Mouse (Mus musculus) midbrain, embryonic 12.5 days (tissue): ENCODE measurements around the gene Ush2a. TPM values are rescaled to one million over a fixed set of nuclear protein-coding genes. Genes with fewer than 3 reads are reported as not detected.
A peak's percentile ranks its signal among the peaks of the same experiment; 100 is the strongest.

ENCODE experiments used
- ATAC-seq: fragments of 200-750 bp; cut with Nextera tagmentation; 2 replicates; pipeline ENCODE4 v1.8.0; 2017; ENCODE audit warnings: low read depth, moderate TSS enrichment, moderate library complexity; ENCODE audit not compliant: low FRiP score
- H3K27ac ChIP-seq: fragments of 300-500 bp; sonication (generic); replicated peaks from 2 replicates; pipeline ENCODE4 v1.5.1; 2016; ENCODE audit warnings: mild to moderate bottlenecking
- H3K27me3 ChIP-seq: fragments of 300-500 bp; sonication (generic); 2 replicates; pipeline ENCODE4 v1.6.1; 2016; ENCODE audit warnings: mild to moderate bottlenecking
- H3K36me3 ChIP-seq: fragments of 300-500 bp; sonication (generic); 2 replicates; pipeline ENCODE4 v1.6.1; 2016
- H3K4me1 ChIP-seq: fragments of 300-500 bp; sonication (generic); 2 replicates; pipeline ENCODE4 v1.6.1; 2016
- H3K4me2 ChIP-seq: fragments of 300-500 bp; sonication (generic); replicated peaks from 2 replicates; pipeline ENCODE4 v1.6.1; 2016; ENCODE audit warnings: mild to moderate bottlenecking, moderate library complexity
- H3K4me3 ChIP-seq: fragments of 300-500 bp; sonication (generic); 2 replicates; pipeline ENCODE4 v1.5.1; 2016; ENCODE audit warnings: mild to moderate bottlenecking
- H3K9ac ChIP-seq: fragments of 300-500 bp; sonication (generic); replicated peaks from 2 replicates; pipeline ENCODE4 v1.6.1; 2016; ENCODE audit warnings: mild to moderate bottlenecking, moderate library complexity
- H3K9me3 ChIP-seq: fragments of 300-500 bp; sonication (generic); 2 replicates; pipeline ENCODE4 v1.6.1; 2016; ENCODE audit warnings: mild to moderate bottlenecking
- WGBS: fragments of 180-500 bp; shearing (Covaris S2); methylation state at CpG from one replicate; pipeline ENCODE4 v1.1.7; 2016; 5-methylcytosine and 5-hydroxymethylcytosine counted together
- polyA plus RNA-seq: library from polyadenylated mRNA; unstranded; fragments of >200 nt; fragmentation: Nextera tagmentation; extraction: Ambion mirVana; gene quantifications from 2 replicates; pipeline ENCODE4 v1.2.1, GENCODE M21; 2016

Gene Ush2a
- polyA plus RNA-seq, 1 experiment from 2014 or later: 0.14 TPM

GRCm38 (mm10) chr1:188390080-188390479 is 128.3 kb downstream of the Ush2a start:
- 74% methylated on average over 6 of the region's 6 CpGs for WGBS
- H3K36me3 ChIP-seq: no peaks in the 10 kb centered on the region
- H3K4me1 ChIP-seq: no peaks in the 10 kb centered on the region
- H3K27me3 ChIP-seq: peaks cover 2% of the 10 kb centered on the region; the same call in 1 of the 2 replicates
- H3K9me3 ChIP-seq: no peaks in the 10 kb centered on the region
- H3K4me3 ChIP-seq: no peak overlapping the region
- H3K4me2 ChIP-seq: no peak overlapping the region
- no peak for ATAC-seq
- H3K9ac ChIP-seq: no peak overlapping the region
- H3K27ac ChIP-seq: no peak overlapping the region

GRCm38 (mm10) chr1:188407176-188407575 is 145.4 kb downstream of the Ush2a start:
- ATAC-seq: no peak
- H3K27ac ChIP-seq: no peak overlapping the region
- H3K27me3 ChIP-seq: no peaks in the 10 kb centered on the region
- H3K9me3 ChIP-seq: no peaks in the 10 kb centered on the region
- H3K4me2 ChIP-seq: no peak overlapping the region
- no peak overlapping the region for H3K4me3 ChIP-seq
- H3K4me1 ChIP-seq: no peaks in the 10 kb centered on the region
- no peak overlapping the region for H3K9ac ChIP-seq
- 93% methylated on average over 4 of the region's 4 CpGs for WGBS
- no peaks in the 10 kb centered on the region for H3K36me3 ChIP-seq

- Histone ChIP-seq H3K9ac (no peak overlapping the region), H3K4me1 (no peaks in the 10 kb centered on the region), H3K27me3 (no peaks in the 10 kb centered on the region), H3K9me3 (no peaks in the 10 kb centered on the region), H3K4me3 (no peak overlapping the region), H3K27ac (no peak overlapping the region), H3K4me2 (no peak overlapping the region), H3K36me3 (no peaks in the 10 kb centered on the region)
- no peak for ATAC-seq
- 88% methylated on average over 8 of the region's 8 CpGs for WGBS
Measured at GRCm38 (mm10) chr1:188407613-188408386, 146.0 kb downstream of the Ush2a start.

- Histone ChIP-seq H3K27me3 (no peaks in the 10 kb centered on the region), H3K4me3 (no peak overlapping the region), H3K9me3 (no peaks in the 10 kb centered on the region), H3K4me1 (no peaks in the 10 kb centered on the region), H3K36me3 (no peaks in the 10 kb centered on the region), H3K4me2 (no peak overlapping the region), H3K9ac (no peak overlapping the region), H3K27ac (no peak overlapping the region)
- WGBS: 84% methylated on average over 3 of the region's 3 CpGs
- ATAC-seq: no peak
Measured at GRCm38 (mm10) chr1:188410547-188410946, 148.7 kb downstream of the Ush2a start.

GRCm38 (mm10) chr1:188420543-188420942 is 158.7 kb downstream of the Ush2a start:
- H3K27me3 ChIP-seq: no peaks in the 10 kb centered on the region
- H3K9me3 ChIP-seq: no peaks in the 10 kb centered on the region
- H3K4me3 ChIP-seq: no peak overlapping the region
- no peaks in the 10 kb centered on the region for H3K36me3 ChIP-seq
- H3K4me1 ChIP-seq: no peaks in the 10 kb centered on the region
- 78% methylated on average over 2 of the region's 2 CpGs for WGBS
- H3K4me2 ChIP-seq: no peak overlapping the region
- ATAC-seq: no peak
- no peak overlapping the region for H3K9ac ChIP-seq
- H3K27ac ChIP-seq: no peak overlapping the region

- ATAC-seq: no peak
- Histone ChIP-seq H3K27ac (no peak overlapping the region), H3K4me1 (peaks cover 3% of the 10 kb centered on the region; the same call in 1 of the 2 replicates), H3K4me2 (no peak overlapping the region), H3K9me3 (no peaks in the 10 kb centered on the region), H3K27me3 (no peaks in the 10 kb centered on the region), H3K9ac (no peak overlapping the region), H3K4me3 (no peak overlapping the region), H3K36me3 (no peaks in the 10 kb centered on the region)
- 87% methylated on average over 6 of the region's 6 CpGs for WGBS
Measured at GRCm38 (mm10) chr1:188428172-188428571, 166.3 kb downstream of the Ush2a start.

- Histone ChIP-seq H3K4me3 (no peak overlapping the region), H3K27ac (no peak overlapping the region), H3K9ac (no peak overlapping the region), H3K9me3 (no peaks in the 10 kb centered on the region), H3K36me3 (no peaks in the 10 kb centered on the region), H3K27me3 (no peaks in the 10 kb centered on the region), H3K4me1 (peaks cover 3% of the 10 kb centered on the region; the same call in 1 of the 2 replicates), H3K4me2 (no peak overlapping the region)
- 79% methylated on average over 3 of the region's 3 CpGs for WGBS
- no peak for ATAC-seq
Measured at GRCm38 (mm10) chr1:188430689-188431088, 168.9 kb downstream of the Ush2a start.

GRCm38 (mm10) chr1:188447964-188448363 is 186.1 kb downstream of the Ush2a start:
- ATAC-seq: no peak
- H3K9me3 ChIP-seq: no peaks in the 10 kb centered on the region
- H3K27me3 ChIP-seq: no peaks in the 10 kb centered on the region
- H3K4me2 ChIP-seq: no peak overlapping the region
- H3K27ac ChIP-seq: no peak overlapping the region
- H3K4me3 ChIP-seq: no peak overlapping the region
- no peaks in the 10 kb centered on the region for H3K36me3 ChIP-seq
- H3K4me1 ChIP-seq: no peaks in the 10 kb centered on the region
- 80% methylated on average over 5 of the region's 5 CpGs for WGBS
- H3K9ac ChIP-seq: no peak overlapping the region

GRCm38 (mm10) chr1:188456466-188457175 is 194.8 kb downstream of the Ush2a start:
- Histone ChIP-seq H3K9ac (no peak overlapping the region), H3K9me3 (no peaks in the 10 kb centered on the region), H3K4me3 (no peak overlapping the region), H3K36me3 (no peaks in the 10 kb centered on the region), H3K27ac (no peak overlapping the region), H3K4me1 (peaks cover 12% of the 10 kb centered on the region; the same call in 1 of the 2 replicates), H3K27me3 (no peaks in the 10 kb centered on the region), H3K4me2 (no peak overlapping the region)
- WGBS: 57% methylated on average over 13 of the region's 13 CpGs
- ATAC-seq: peak; percentile 34; the same call in 1 of the 2 replicates

GRCm38 (mm10) chr1:188457221-188458008 is 195.6 kb downstream of the Ush2a start:
- H3K9ac ChIP-seq: no peak overlapping the region

GRCm38 (mm10) chr1:188461203-188461602 is 199.4 kb downstream of the Ush2a start:
- Histone ChIP-seq H3K4me2 (no peak overlapping the region), H3K4me1 (peaks cover 12% of the 10 kb centered on the region; the same call in 1 of the 2 replicates), H3K9me3 (no peaks in the 10 kb centered on the region), H3K27me3 (no peaks in the 10 kb centered on the region), H3K4me3 (no peak overlapping the region), H3K27ac (no peak overlapping the region), H3K36me3 (no peaks in the 10 kb centered on the region), H3K9ac (no peak overlapping the region)
- 70% methylated on average over 2 of the region's 2 CpGs for WGBS
- no peak for ATAC-seq

More at GRCm38 (mm10) chr1:188457221-188458008, 195.6 kb downstream of the Ush2a start:
- H3K27ac ChIP-seq: peak overlapping the region; percentile 42; the same call in 1 of the 2 replicates
- peak; percentile 75 for ATAC-seq
- H3K27me3 ChIP-seq: no peaks in the 10 kb centered on the region
- 54% methylated on average over 13 of the region's 13 CpGs for WGBS
- H3K4me3 ChIP-seq: no peak overlapping the region
- no peak overlapping the region for H3K4me2 ChIP-seq
- H3K9me3 ChIP-seq: no peaks in the 10 kb centered on the region
- H3K4me1 ChIP-seq: peaks cover 12% of the 10 kb centered on the region; the same call in 1 of the 2 replicates
- H3K36me3 ChIP-seq: no peaks in the 10 kb centered on the region

- ATAC-seq: no peak
- Histone ChIP-seq H3K36me3 (no peaks in the 10 kb centered on the region), H3K4me3 (no peak overlapping the region), H3K4me1 (0 out of 2 replicates have a peak, but pooled peaks cover 3% of the 10 kb centered on the region), H3K27me3 (no peaks in the 10 kb centered on the region), H3K9me3 (no peaks in the 10 kb centered on the region), H3K9ac (no peak overlapping the region), H3K27ac (no peak overlapping the region), H3K4me2 (no peak overlapping the region)
Measured at GRCm38 (mm10) chr1:188464653-188465052, 202.8 kb downstream of the Ush2a start.
